Mouse (Mus musculus) embryo, embryonic 11 days (tissue): Measurements from ENCODE around the gene Tmbim6.

Source experiments
- DNase-seq: peaks from one replicate; pipeline ENCODE4 v3.0.0-alpha.2; 2015

Tmbim6 gene

GRCm38 (mm10) chr15:99392486-99393385, at the start of gene Tmbim6:
Gene Tmbim6, plus strand, starts transcription at chr15:99392882.
- peak; percentile 99 for DNase-seq

DNA sequence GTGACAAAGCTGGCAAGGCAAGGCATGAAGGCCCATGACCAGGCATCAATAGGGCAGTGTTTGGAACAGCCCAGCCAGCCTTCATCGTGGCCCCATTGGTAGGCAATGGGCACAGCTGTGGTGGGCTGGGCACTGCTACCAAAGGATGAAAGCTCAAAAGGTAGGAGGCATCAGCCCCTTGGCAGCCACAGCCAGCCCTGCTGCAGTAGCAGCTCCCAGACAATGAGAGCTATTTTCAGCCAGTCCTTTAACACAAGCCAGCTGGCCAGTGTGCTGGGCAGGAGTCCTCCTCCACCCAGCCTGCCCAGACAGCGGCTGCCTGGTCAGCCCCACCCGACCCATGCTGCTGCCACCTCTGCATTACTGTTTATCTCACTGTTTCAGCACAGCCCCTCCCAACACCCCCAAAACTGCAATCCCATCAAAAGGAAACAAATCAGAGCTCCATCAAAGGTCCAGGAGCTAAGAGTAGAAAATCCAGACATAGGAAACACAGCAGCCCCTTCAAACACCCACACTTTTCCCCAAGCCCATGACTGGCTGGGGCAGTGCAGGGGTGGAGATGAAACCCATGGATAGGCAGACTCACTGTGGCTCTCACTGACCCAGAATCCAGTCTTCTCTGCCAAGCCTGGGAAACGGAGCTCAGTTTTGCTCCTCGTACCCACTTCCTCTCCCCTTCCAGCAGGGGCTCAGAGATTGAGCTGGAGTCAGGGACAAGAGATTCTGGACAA, 49.1 kb upstream of the Tmbim6 start:
- peak; percentile 47 for DNase-seq

- no peak for DNase-seq
Observed at GRCm38 (mm10) chr15:99344148-99344870, 48.4 kb upstream of the Tmbim6 start.

DNA sequence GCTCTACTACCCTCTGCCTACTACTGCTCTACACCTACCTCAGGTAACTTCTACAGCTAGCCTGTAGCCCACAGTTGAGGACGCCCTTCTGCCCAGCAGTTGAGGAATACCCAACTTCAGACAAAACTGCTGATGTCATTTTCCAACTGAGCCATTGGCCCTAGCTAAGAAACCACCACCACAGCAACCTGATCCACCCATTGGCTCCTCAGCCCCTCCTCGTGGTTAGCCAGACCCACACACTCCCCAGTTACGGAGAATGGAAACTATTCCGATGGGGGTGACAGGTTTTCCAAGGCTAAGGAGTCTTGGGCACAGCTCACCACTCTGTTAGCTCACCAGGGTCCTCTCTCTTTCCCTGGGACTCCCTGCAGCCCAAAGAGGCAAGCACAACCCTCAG, 47.7 kb upstream of the Tmbim6 start:
- DNase-seq: no peak

DNA sequence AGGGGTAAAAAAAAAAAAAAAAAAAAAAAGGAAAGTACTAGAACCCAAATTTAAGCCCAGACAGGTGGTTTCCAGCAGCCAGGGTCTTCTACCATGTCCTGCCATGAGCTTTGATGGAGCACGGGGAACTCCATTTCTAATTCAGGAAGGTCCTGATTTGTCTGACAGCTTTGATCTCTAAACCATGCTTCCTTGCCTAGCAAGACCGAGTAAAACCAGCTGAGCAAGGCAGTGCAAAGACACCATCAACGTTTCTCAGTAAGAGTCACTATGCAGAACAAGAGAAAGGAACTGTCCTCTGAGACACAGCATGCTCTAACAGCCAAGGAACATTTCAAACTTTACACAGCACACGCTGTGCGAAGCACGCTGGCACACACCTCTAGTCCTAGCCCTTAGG, 41.1 kb upstream of the Tmbim6 start:
- no peak for DNase-seq

DNA sequence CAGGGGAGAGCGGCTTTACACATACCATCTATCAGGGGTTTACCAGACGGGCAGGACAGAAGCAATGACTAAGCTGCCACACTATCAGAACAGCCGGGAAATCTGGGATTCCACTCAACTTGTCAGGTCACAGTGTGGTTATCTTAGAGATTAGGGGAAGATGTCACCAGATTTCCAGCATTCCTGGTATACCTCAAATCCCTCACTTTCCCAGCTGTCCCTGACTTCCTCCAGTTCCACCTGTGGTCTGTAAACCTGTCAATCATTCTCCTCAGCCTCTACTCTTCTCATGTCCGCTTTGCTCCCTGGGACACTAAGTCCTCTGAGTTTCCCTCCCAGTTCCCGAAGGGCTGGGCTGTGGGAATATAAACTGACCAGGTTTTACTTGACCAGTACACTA, 40.4 kb upstream of the Tmbim6 start:
- no peak for DNase-seq

- no peak for DNase-seq
Observed at GRCm38 (mm10) chr15:99355660-99356059, 37.0 kb upstream of the Tmbim6 start.

- no peak for DNase-seq
Observed at GRCm38 (mm10) chr15:99356462-99356861, 36.2 kb upstream of the Tmbim6 start.

- no peak for DNase-seq
Observed at GRCm38 (mm10) chr15:99358952-99359351, 33.7 kb upstream of the Tmbim6 start.

DNA sequence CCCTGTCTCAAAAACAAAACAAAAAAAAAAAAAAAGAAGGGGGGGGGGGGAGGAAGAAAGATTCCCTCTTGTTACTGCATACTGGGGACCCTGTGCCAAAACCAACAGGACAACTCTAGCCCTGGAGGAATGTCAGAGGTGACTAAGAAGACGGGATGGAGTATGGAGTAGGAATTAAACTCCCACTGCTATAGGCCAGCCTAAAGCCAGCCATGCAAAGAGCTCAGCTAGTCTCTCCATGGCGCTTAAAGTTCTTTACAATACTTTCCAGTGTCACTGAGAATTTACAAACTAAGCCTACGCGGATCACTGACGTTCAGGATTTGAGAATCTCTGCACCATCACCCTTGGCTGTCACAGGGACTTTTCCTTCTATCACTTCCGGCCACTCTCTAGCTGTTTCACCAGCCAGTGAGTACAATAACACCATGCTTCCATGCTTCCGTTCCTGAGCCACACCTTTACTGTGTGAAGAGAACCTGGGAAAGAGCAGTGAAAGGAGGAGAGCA, 28.6 kb upstream of the Tmbim6 start:
- DNase-seq: no peak

DNA sequence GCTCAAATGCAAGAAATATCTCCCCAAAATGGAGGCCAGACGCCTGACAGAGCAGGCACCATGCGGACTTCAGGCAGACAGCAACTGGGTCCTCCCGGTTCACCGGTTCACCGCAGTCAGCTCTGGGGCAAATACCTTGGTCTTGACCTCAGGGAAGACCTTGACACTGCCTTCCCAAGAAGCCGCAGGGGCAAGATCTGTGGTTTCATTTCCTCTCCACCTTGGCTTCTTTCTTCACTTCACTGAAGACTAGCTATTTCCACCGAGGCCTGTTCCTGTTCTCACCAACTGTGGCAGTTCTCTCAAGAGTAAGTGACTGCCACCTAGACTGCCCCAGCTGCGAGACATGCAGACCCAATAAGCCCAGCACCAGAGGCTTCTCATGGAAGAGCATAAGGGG, 27.8 kb upstream of the Tmbim6 start:
- no peak for DNase-seq

DNA sequence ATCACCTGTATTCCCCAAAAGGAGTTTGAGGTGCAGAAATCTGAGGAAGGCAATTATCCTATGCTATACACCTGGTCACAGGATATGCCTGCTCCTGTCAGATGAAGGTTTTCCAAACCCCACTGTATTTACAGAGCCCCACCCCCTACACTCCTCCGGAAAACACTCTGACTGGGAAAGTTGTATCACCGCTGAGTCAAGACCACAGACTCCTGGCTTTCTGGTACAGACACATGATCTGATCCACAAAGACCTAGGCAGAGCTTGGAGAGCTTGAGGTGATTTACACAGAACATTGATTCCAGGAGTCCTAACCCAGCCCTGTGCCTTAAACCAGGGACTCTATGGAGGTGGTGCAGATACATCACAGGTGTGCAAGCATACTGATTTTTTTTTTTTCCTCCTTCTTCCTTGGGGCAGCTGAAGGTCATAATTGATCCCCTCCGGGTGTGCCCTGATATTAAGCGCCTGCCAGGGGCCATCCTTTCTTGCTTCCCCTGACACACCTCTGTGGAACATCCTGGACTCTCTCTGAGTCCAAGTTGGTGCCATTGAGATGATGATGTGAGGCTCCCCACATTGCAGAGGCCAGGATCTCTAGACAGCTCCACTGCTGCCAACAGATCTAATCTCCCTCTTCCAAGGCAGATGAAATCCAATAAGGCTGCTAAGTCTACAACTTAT, 24.0 kb upstream of the Tmbim6 start:
- no peak for DNase-seq

DNA sequence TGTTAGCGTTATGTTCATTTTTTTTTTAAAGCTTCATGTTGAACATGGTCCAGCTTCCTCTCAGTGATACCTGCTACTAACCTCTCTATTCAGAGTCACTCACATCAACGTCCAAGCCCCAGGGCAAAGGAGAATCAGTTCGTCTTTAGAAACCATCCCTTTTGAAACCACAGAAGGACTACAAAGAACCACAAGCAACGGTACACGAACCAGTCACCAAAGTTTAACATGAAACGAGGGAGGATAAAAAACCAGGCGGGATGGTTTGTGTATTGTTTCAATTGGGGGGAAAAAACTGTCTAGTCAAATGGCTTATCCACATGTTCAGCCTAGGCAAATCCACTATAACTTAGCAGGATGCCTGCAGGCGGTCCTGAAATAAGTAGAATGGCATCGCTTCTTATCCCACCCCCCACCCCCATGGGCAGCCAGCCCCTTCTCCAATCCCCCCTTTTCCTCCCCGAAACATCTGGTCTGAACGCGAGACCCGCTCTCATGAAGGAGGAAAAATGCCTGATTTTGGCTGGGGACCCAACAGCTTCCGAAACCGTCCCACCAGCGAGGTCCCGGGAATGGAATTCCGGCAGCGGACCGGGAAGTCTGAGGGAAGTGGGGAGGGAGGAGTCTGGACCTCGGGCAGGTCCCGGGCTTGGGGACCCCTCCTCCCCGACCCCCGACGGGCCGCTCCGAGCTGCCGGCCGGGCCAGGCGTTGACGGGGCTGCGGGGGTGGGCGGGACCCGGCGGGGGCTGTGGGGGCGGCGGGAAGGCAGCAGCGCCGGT, 23.1 kb upstream of the Tmbim6 start:
- peak; percentile 73 for DNase-seq

- DNase-seq: peak; percentile 97
Observed at GRCm38 (mm10) chr15:99370259-99370691, 22.4 kb upstream of the Tmbim6 start, which contains the start of gene Fmnl3. Gene Fmnl3, minus strand, starts transcription at chr15:99370482.

DNA sequence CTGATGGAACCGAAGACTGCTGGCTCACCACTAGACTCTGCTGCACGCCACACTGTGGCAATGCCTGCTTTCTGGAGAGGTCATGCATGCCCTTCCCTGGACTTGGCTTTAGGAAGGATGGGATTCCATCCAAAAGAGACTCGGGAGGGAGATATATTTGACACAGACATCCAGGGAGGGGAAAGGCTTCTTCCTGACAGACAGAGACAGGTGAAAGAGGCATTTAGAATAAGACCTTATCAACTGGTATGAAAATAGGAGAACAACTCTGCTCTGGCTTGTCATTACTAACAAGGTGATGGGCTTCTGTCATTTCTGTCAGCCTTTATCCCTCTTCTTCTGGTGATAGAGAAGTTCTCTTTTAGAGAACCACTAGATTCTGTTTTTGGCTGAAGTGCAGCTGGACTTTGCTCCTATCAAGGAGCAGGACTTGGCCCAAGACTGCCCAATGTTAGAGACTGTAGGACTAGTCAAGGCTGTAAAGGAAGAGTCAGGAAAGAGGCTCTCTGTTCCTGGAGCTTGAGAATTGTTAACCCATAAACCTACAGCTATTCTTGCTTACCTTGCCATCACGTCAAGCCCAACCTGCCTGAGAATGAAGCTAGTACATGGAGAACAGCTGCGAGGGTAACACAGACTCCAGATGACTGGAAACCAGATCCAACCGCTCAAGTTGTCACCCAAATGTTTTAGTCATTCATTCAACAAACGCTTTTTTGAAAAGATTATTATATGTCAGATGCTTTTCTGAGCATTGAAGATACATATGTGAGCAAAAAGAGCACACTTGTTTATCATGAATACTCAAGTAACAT, 20.9 kb upstream of the Tmbim6 start:
- DNase-seq: no peak

DNA sequence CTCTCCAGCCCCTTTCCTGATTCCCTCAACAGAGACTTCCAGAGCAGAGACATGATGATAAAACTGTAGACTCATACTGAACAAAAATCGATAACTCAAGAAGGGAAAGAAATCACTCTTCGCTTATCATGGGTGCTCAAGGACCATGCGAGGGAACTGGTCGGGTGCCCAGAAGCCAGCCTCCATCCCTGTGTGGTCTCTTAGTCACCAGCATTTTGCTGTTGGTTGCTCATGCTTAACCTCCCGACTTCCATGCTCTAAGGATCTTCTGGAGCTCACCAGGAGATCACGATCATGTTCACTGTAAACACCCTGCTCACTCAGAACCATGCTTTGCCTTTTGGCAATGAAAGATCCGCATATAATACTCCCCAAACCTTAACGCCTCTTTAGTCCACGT, 19.9 kb upstream of the Tmbim6 start:
- DNase-seq: no peak

- DNase-seq: no peak
Observed at GRCm38 (mm10) chr15:99375036-99375435, 17.6 kb upstream of the Tmbim6 start.

GRCm38 (mm10) chr15:99375581-99375980, 17.1 kb upstream of the Tmbim6 start:
- no peak for DNase-seq

DNA sequence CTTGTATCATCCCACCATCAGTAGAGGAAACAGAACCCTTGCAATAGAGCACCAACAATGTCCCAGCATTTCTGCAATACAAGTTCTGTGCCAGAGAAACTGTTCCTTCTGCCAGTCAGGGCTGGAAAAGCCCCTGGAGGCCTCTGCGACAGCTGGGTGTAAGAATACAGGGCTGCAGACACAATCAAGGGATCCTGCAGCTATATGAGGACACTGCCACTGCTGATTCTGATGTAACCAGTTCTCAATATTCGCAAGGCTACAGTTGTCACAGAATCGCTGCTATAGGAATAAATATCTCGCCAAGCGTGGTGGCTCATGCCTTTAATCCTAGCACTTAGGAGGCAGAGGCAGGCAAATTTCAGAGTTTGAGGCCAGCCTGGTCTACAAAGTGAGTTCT, 16.4 kb upstream of the Tmbim6 start:
- DNase-seq: no peak

GRCm38 (mm10) chr15:99382893-99383292, 9.8 kb upstream of the Tmbim6 start:
- no peak for DNase-seq

GRCm38 (mm10) chr15:99384071-99384470, 8.6 kb upstream of the Tmbim6 start:
- no peak for DNase-seq
